Mouse (Mus musculus) heart, adult 2 months (tissue): ENCODE results near the gene Rtcb.

Source experiments
- CTCF ChIP-seq: fragments of 200-600 bp; IDR thresholded peaks from 2 replicates; pipeline ENCODE4 v1.8.1; 2022; ENCODE audit warnings: antibody characterized with exemption, mild to moderate bottlenecking, moderate library complexity
- POLR2A ChIP-seq: fragments of 200-500 bp; IDR thresholded peaks from 2 replicates; pipeline ENCODE4 v1.6.1; 2011; ENCODE audit warnings: mild to moderate bottlenecking, low read depth, low read length, control low read depth; ENCODE audit not compliant: insufficient read depth

- TF ChIP-seq POLR2A = no peak
- no peak for TF ChIP-seq CTCF
These were observed 12.4 kb upstream of the Rtcb start for GRCm38 (mm10) chr10:85969894-85970620.
